Mouse (Mus musculus): ENCODE data around the gene Ntm. TPM values are rescaled to one million over a fixed set of nuclear protein-coding genes. Genes with fewer than 3 reads are reported as not detected.

Gene Ntm
- total and polyA plus RNA-seq, 3 experiments, result not detected

- no peaks in the 10 kb centered on the region for H3K9me3 ChIP-seq (replicated peaks; ENCODE audit: insufficient read depth, low read length)
Observed at GRCm38 (mm10) chr9:29250813-29251212, 712.1 kb downstream of the Ntm start.

GRCm38 (mm10) chr9:29247812-29248211 is 715.1 kb downstream of the Ntm start:
- no peak for DNase-seq (ENCODE audit: low read depth, low spot score)
- H3K36me3 ChIP-seq (ENCODE audit: control insufficient read depth in 1 of 2, insufficient read depth in 2 of 2, low read length in 2 of 2), result no peaks in the 10 kb centered on the region
- TF ChIP-seq KAT2A (conservative IDR thresholded peaks at IDR 0.05; ENCODE audit: low read depth, low read length) (no peak), BHLHE40 (IDR thresholded peaks at IDR 0.05; ENCODE audit: borderline replicate concordance, low read depth, low read length) (no peak), TBP (IDR thresholded peaks at IDR 0.05; ENCODE audit: low read depth, low read length) (no peak), MYC (IDR thresholded peaks at IDR 0.05; ENCODE audit: low read depth, low read length) (no peak), ZKSCAN1 (IDR thresholded peaks at IDR 0.05; ENCODE audit: low read depth, low read length) (no peak), MAX (IDR thresholded peaks at IDR 0.05; ENCODE audit: low read length) (no peak), ZNF384 (IDR thresholded peaks at IDR 0.05; ENCODE audit: low read depth, low read length) (no peak), ETS1 (IDR thresholded peaks at IDR 0.05; ENCODE audit: low read depth, low read length) (no peak), HCFC1 (IDR thresholded peaks at IDR 0.05; ENCODE audit: low read depth, low read length) (no peak), ELF1 (IDR thresholded peaks at IDR 0.05; ENCODE audit: low read depth, low read length) (no peak), E2F4 (IDR thresholded peaks at IDR 0.05; ENCODE audit: borderline replicate concordance, low read depth, low read length) (no peak), GATA1 (IDR thresholded peaks at IDR 0.05; ENCODE audit: low read depth, low read length) (no peak), SIN3A (IDR thresholded peaks at IDR 0.05; ENCODE audit: low read length) (no peak), GABPA (IDR thresholded peaks at IDR 0.05; ENCODE audit: low read depth, low read length) (no peak), MAFK (IDR thresholded peaks at IDR 0.05; ENCODE audit: borderline replicate concordance, low read depth, low read length) (no peak), ZMIZ1 (IDR thresholded peaks at IDR 0.05; ENCODE audit: low read depth, low read length) (no peak), POLR2A (IDR thresholded peaks at IDR 0.05; ENCODE audit: control insufficient read depth in 1 of 2, insufficient read depth in 1 of 2, low read depth in 1 of 2, low read length in 2 of 2, poor library complexity in 1 of 2) (no peak), JUND (IDR thresholded peaks at IDR 0.05; ENCODE audit: low read depth, low read length) (no peak)
- H3K27ac ChIP-seq (ENCODE audit: control insufficient read depth, low read depth, low read length), result no peak overlapping the region
- H3K4me3 ChIP-seq (ENCODE audit: control insufficient read depth in 1 of 2, insufficient read depth in 1 of 2, low read depth in 2 of 2, low read length in 2 of 2), result no peak overlapping the region
- H3K79me2 ChIP-seq (ENCODE audit: control insufficient read depth, insufficient read depth, low read length, poor library complexity), result no peaks in the 10 kb centered on the region
- H3K9me3 ChIP-seq (replicated peaks; ENCODE audit: insufficient read depth, low read length), result no peaks in the 10 kb centered on the region
- no peak overlapping the region for H3K9ac ChIP-seq (ENCODE audit: control insufficient read depth, low read depth, low read length, poor library complexity, severe bottlenecking)
- H3K4me1 ChIP-seq (ENCODE audit: control insufficient read depth in 1 of 2, insufficient read depth in 2 of 2, low read length in 2 of 2), result no peaks in the 10 kb centered on the region
- H3K27me3 ChIP-seq (ENCODE audit: control insufficient read depth in 1 of 2, insufficient read depth in 2 of 2, low read length in 2 of 2), result no peaks in the 10 kb centered on the region

More at GRCm38 (mm10) chr9:29250813-29251212, 712.1 kb downstream of the Ntm start:
- no peak for TF ChIP-seq ETS1 (IDR thresholded peaks at IDR 0.05; ENCODE audit: low read depth, low read length)
- TF ChIP-seq TCF12 (IDR thresholded peaks at IDR 0.05; ENCODE audit: low read depth, low read length), result no peak
- TF ChIP-seq RAD21 (IDR thresholded peaks at IDR 0.05; ENCODE audit: low read depth, low read length), result no peak
- no peak for TF ChIP-seq MAZ (IDR thresholded peaks at IDR 0.05; ENCODE audit: low read depth, low read length)
- TF ChIP-seq NRF1 (IDR thresholded peaks at IDR 0.05; ENCODE audit: insufficient read depth, low read depth, low read length, poor library complexity, severe bottlenecking), result no peak
- no peak for TF ChIP-seq CHD2 (IDR thresholded peaks at IDR 0.05; ENCODE audit: low read length)
- no peak for TF ChIP-seq MEF2A (IDR thresholded peaks at IDR 0.05; ENCODE audit: extremely low read depth, insufficient replicate concordance, low read depth, low read length, poor library complexity, severe bottlenecking)
- no peak for TF ChIP-seq SMC3 (IDR thresholded peaks at IDR 0.05; ENCODE audit: low read depth, low read length)
- no peak for TF ChIP-seq MAFK (IDR thresholded peaks at IDR 0.05; ENCODE audit: borderline replicate concordance, low read depth, low read length)
- TF ChIP-seq CHD1 (IDR thresholded peaks at IDR 0.05; ENCODE audit: low read depth, low read length), result no peak
- no peak for TF ChIP-seq RCOR1 (IDR thresholded peaks at IDR 0.05; ENCODE audit: low read depth, low read length)
- no peak for TF ChIP-seq MAX (IDR thresholded peaks at IDR 0.05; ENCODE audit: low read length)
- no peaks in the 10 kb centered on the region for H3K79me2 ChIP-seq (ENCODE audit: control insufficient read depth, insufficient read depth, low read length, poor library complexity)
- H3K27ac ChIP-seq (ENCODE audit: control insufficient read depth, low read depth, low read length), result no peak overlapping the region
- no peak overlapping the region for H3K9ac ChIP-seq (ENCODE audit: control insufficient read depth, low read depth, low read length, poor library complexity, severe bottlenecking)
- H3K36me3 ChIP-seq (ENCODE audit: control insufficient read depth in 1 of 2, insufficient read depth in 2 of 2, low read length in 2 of 2), result no peaks in the 10 kb centered on the region
- H3K4me1 ChIP-seq (ENCODE audit: control insufficient read depth in 1 of 2, insufficient read depth in 2 of 2, low read length in 2 of 2), result no peaks in the 10 kb centered on the region
- DNase-seq (ENCODE audit: low read depth, low spot score), result peak; percentile 1
- H3K4me3 ChIP-seq (ENCODE audit: control insufficient read depth in 1 of 2, insufficient read depth in 1 of 2, low read depth in 2 of 2, low read length in 2 of 2), result no peak overlapping the region
- no peaks in the 10 kb centered on the region for H3K27me3 ChIP-seq (ENCODE audit: control insufficient read depth in 1 of 2, insufficient read depth in 2 of 2, low read length in 2 of 2)

All from MEL (cell line).